Mouse (Mus musculus) cerebellum, adult 2 months (tissue): ENCODE results near the gene Hamp. TPM values are rescaled to one million over a fixed set of nuclear protein-coding genes. Genes with fewer than 3 reads are reported as not detected.
"Not testable (repeated sequence)": the region's sequence is repeated elsewhere in the genome, so short reads cannot be mapped to it uniquely, and the experiment has no call there.

Experiments
- DNase-seq, 2 experiments: peaks; one replicate each; pipeline ENCODE4 v3.0.0; 2021
- H3K27ac ChIP-seq: fragments of 200-500 bp; 2 replicates; pipeline ENCODE4 v1.5.1; 2012; ENCODE audit warnings: low read length, control low read depth, inconsistent platforms; ENCODE audit not compliant: insufficient read depth
- H3K27me3 ChIP-seq: fragments of 200-500 bp; 2 replicates; pipeline ENCODE4 v1.6.1; 2012; ENCODE audit warnings: inconsistent platforms, mild to moderate bottlenecking, low read length, moderate library complexity; ENCODE audit not compliant: control insufficient read depth, insufficient read depth
- H3K4me1 ChIP-seq: fragments of 200-500 bp; 2 replicates; pipeline ENCODE4 v1.6.1; 2011; ENCODE audit warnings: low read length; ENCODE audit not compliant: control insufficient read depth, insufficient read depth
- H3K4me3 ChIP-seq: fragments of 200-500 bp; replicated peaks from 2 replicates; pipeline ENCODE3; 2011; ENCODE audit warnings: mild to moderate bottlenecking, low read depth, low read length, control low read depth; ENCODE audit not compliant: insufficient read depth
- CTCF ChIP-seq: fragments of 200-500 bp; IDR thresholded peaks from 2 replicates; pipeline ENCODE4 v1.5.1; 2011; ENCODE audit warnings: low read depth, mild to moderate bottlenecking, control low read depth, low read length, moderate library complexity, borderline replicate concordance; ENCODE audit not compliant: insufficient read depth
- POLR2A ChIP-seq: fragments of 200-500 bp; IDR thresholded peaks from 2 replicates; pipeline ENCODE4 v1.6.1; 2011; ENCODE audit warnings: low read length, control low read depth, borderline replicate concordance; ENCODE audit not compliant: insufficient read depth
- WGBS: fragments of 180-500 bp; shearing (Covaris S2); methylation state at CpG from one replicate; pipeline ENCODE4 v1.1.7; 2018; 5-methylcytosine and 5-hydroxymethylcytosine counted together
- polyA plus RNA-seq: library from polyadenylated mRNA; depleted of rRNA; stranded (reverse); fragments of >200 nt; gene quantifications from 2 replicates; pipeline ENCODE4 v1.2.3, GENCODE M21; 2012

Hamp gene
- polyA plus RNA-seq, 1 experiment, result not detected

GRCm38 (mm10) chr7:30954971-30955520, 11.2 kb upstream of the Hamp start:
- WGBS, result 72% methylated on average over 12 of the region's 12 CpGs
- H3K27ac ChIP-seq, result no peak overlapping the region

GRCm38 (mm10) chr7:30954036-30954435, 10.2 kb upstream of the Hamp start:
- Histone ChIP-seq H3K4me3 (no peak overlapping the region), H3K27me3 (no peaks in the 10 kb centered on the region), H3K27ac (no peak overlapping the region), H3K4me1 (peaks cover 17% of the 10 kb centered on the region)
- peak; percentile 21 to 26 for DNase-seq
- TF ChIP-seq POLR2A (no peak), CTCF (no peak)
- 38% methylated on average over 3 of the region's 3 CpGs for WGBS

More at GRCm38 (mm10) chr7:30954971-30955520, 11.2 kb upstream of the Hamp start:
- DNase-seq, result peak; percentile 17 to 25
- Histone ChIP-seq H3K4me3 (peak overlapping the region; percentile 14), H3K4me1 (peaks cover 18% of the 10 kb centered on the region), H3K27me3 (no peaks in the 10 kb centered on the region)
- TF ChIP-seq CTCF (no peak), POLR2A (no peak)

GRCm38 (mm10) chr7:30953459-30953858, 9.6 kb upstream of the Hamp start:
- Histone ChIP-seq H3K27me3 (no peaks in the 10 kb centered on the region), H3K4me1 (peaks cover 11% of the 10 kb centered on the region), H3K27ac (no peak overlapping the region), H3K4me3 (no peak overlapping the region)
- WGBS, result 86% methylated on average over 6 of the region's 6 CpGs
- peak in 1 of 2 experiments; percentile 7 for DNase-seq
- TF ChIP-seq POLR2A (no peak), CTCF (no peak)

- Histone ChIP-seq H3K4me1 (peaks cover 5% of the 10 kb centered on the region; the same call in 1 of the 2 replicates), H3K4me3 (no peak overlapping the region), H3K27ac (no peak overlapping the region), H3K27me3 (no peaks in the 10 kb centered on the region)
- no peak for TF ChIP-seq POLR2A
- TF ChIP-seq CTCF, result no peak
- WGBS, result 87% methylated on average over 16 of the region's 16 CpGs
- peak in 1 of 2 experiments; percentile 7 for DNase-seq
Measured at GRCm38 (mm10) chr7:30952441-30953265, 8.8 kb upstream of the Hamp start.

GRCm38 (mm10) chr7:30949902-30950301, 6.1 kb upstream of the Hamp start:
- 79% methylated on average over 3 of the region's 3 CpGs for WGBS
- not testable (repeated sequence) for H3K27ac ChIP-seq, H3K4me3 ChIP-seq, H3K27me3 ChIP-seq, H3K4me1 ChIP-seq
- DNase-seq, result peak in 1 of 2 experiments; percentile 3

GRCm38 (mm10) chr7:30945876-30946275, 2.0 kb upstream of the Hamp start:
- no peak overlapping the region for H3K27ac ChIP-seq
- 91% methylated on average over 7 of the region's 7 CpGs for WGBS
- H3K4me3 ChIP-seq, result no peak overlapping the region
- TF ChIP-seq CTCF, result no peak
- TF ChIP-seq POLR2A, result no peak
- no peaks in the 10 kb centered on the region for H3K4me1 ChIP-seq
- DNase-seq, result peak in 1 of 2 experiments; percentile 0
- no peaks in the 10 kb centered on the region for H3K27me3 ChIP-seq

- DNase-seq, H3K4me3 ChIP-seq, H3K27me3 ChIP-seq, H3K27ac ChIP-seq, H3K4me1 ChIP-seq: not testable (repeated sequence)
- WGBS, result 39% methylated on average over 7 of the region's 7 CpGs
Measured at GRCm38 (mm10) chr7:30945466-30945865, 1.6 kb upstream of the Hamp start.

GRCm38 (mm10) chr7:30944706-30945105, 874 bp upstream of the Hamp start:
- not testable (repeated sequence) for H3K4me3 ChIP-seq, H3K27ac ChIP-seq, DNase-seq, H3K27me3 ChIP-seq, H3K4me1 ChIP-seq
- WGBS, result 40% methylated on average over 2 of the region's 2 CpGs

GRCm38 (mm10) chr7:30942365-30942764, 1.5 kb downstream of the Hamp start:
- H3K4me1 ChIP-seq, H3K4me3 ChIP-seq, DNase-seq, H3K27me3 ChIP-seq, H3K27ac ChIP-seq: not testable (repeated sequence)
- WGBS, result 49% methylated on average over 3 of the region's 3 CpGs

- not testable (repeated sequence) for DNase-seq, H3K27me3 ChIP-seq, H3K4me3 ChIP-seq, H3K4me1 ChIP-seq, H3K27ac ChIP-seq
- 100% methylated on average over 1 of the region's 1 CpGs for WGBS
Measured at GRCm38 (mm10) chr7:30940070-30940469, 3.8 kb downstream of the Hamp start.

- H3K4me3 ChIP-seq, H3K27me3 ChIP-seq, H3K4me1 ChIP-seq, DNase-seq, H3K27ac ChIP-seq: not testable (repeated sequence)
- WGBS, result 52% methylated on average over 6 of the region's 6 CpGs
Measured at GRCm38 (mm10) chr7:30935422-30936099, 8.3 kb downstream of the Hamp start.
